Mouse (Mus musculus): ENCODE data around the gene Olfr533. TPM values are rescaled to one million over a fixed set of nuclear protein-coding genes. Genes with fewer than 3 reads are reported as not detected.
"Not testable (repeated sequence)": the region's sequence is repeated elsewhere in the genome, so short reads cannot be mapped to it uniquely, and the experiment has no call there.

The Olfr533 gene
- not detected for polyA plus RNA-seq (2021)

DNA sequence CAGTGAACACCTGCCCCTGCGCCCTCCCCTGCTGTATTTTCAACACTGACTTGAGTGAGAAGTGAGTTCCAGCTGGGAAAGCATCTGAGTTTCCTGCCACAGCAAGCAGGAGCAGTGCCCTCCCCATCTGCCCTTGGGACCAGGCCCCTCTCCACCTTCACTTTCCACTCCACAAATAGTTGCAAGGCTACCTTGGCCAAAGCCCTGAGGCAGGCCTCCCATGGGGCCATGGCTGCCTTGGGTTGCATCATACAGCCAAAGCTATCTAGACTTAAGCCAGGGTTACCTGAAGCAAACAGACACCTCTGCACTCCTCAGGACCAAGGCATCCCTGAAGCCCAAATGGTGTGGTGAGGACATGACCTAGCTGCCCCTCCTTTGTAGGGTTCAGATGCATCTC, at the start of gene Olfr533:
Gene Olfr533 (plus strand): TSS at position 301 of the 400 bp plus-strand sequence.
- H3K27me3 ChIP-seq; DNase-seq (ENCODE audit: low read depth, low spot score); CTCF ChIA-PET; in situ Hi-C loops (cut with MboI; ENCODE audit: low pct_unique_long_range_greater_than_20kb); ATAC-seq; POLR2A ChIA-PET: not testable (repeated sequence)

DNA sequence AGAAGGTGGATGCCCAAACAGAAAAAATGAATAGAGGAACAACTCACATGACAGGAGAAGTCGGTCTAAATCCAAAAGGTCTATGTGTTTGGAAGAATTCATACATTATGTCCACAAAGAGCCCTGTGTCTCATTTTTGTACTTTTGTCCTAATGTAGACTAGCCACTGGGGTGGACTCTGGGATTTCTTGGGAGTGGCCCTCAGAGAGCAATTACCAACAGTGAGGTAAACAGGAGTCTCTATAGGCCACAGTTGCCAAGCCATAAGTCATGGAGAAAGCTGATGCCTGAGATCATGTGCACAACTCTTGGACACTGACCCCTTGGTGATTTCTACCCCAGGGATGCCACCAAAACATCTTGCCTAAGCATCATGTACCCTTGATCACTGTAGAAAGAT, 41.6 kb upstream of the Olfr533 start, which contains the start of gene Olfr532:
Gene Olfr532 (minus strand): TSS at position 101 of the 400 bp plus-strand sequence.
- POLR2A ChIA-PET, result no interaction called here
- ATAC-seq, result no peak

DNA sequence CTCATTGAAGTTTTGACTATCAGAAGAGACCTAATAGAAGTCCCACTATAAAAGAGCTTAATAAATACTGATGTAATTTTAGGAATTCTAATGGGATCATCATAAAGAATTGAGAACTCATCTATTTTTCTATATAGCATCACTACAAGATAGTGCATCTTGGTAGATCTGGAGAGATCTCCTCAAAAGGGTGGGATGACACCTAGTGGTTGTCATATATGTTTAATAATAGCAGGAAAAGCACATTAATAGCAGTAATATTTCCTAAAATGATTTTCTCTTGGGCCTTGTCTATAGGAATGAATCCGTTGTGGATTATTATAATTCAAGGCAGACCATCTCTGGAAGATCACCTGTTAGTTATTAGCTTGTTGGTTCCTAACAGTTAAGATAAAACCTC, 20.0 kb upstream of the Olfr533 start:
- ATAC-seq, result no peak
- ChIA-PET POLR2A (no interaction called here), CTCF (no interaction called here)
- no peak for TF ChIP-seq CTCF (IDR thresholded peaks at IDR 0.05)
- in situ Hi-C loops (cut with MboI; ENCODE audit: low pct_unique_long_range_greater_than_20kb), result no loop called here
- no peak for DNase-seq (ENCODE audit: low read depth, low spot score)
- no peaks in the 10 kb centered on the region for H3K27me3 ChIP-seq

More for the DNA sequence above, 41.6 kb upstream of the Olfr533 start, which contains the start of gene Olfr532:
- CTCF ChIA-PET, result no interaction called here
- no peak for TF ChIP-seq CTCF (IDR thresholded peaks at IDR 0.05)
- H3K27me3 ChIP-seq, result no peaks in the 10 kb centered on the region
- DNase-seq (ENCODE audit: low read depth, low spot score), result no peak
- in situ Hi-C loops (cut with MboI; ENCODE audit: low pct_unique_long_range_greater_than_20kb), result loop anchor here (5.0 kb wide), 1 partner anchor 99 kb away; the partner anchor contains the start of gene Olfr525

DNA sequence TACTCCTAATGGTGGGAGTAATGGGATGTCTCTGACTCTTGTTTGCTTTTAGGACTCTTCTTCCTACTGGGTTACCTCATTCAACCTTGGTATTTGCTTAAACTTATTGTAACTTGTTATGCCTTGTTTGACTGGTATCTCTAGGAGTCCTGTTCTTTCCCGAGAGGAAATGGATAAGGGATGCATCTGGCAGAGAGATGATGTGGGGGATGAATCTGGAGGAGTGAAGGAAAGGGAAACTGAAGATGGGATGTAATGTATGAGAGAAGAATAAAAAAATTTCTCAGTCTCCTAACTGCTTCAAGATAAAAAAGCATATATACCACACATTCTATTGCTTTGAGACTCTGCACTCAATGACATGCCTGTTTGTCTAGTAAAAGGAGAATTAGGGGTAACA, 14.7 kb downstream of the Olfr533 start:
- no peak for ATAC-seq
- ChIA-PET CTCF (no interaction called here), POLR2A (no interaction called here)

DNA sequence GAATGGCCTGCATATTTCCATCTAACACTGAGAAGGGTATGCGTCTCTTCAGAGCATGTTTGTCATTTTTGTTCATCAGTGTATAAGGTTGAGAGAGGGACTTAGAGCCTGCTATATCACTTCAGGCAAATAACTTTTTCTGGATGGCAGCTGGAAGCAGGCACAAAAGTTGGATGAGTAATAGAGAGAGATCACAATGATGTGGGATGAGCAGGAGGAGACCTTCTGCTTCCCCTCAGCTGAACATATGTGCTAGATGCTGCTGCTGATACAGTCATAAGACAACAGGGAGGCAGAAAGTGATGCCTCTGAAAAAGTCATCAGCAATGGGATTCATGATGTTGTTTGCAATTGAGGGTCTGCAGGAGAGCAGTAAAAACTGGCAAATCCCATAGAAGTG, 15.6 kb downstream of the Olfr533 start:
- no peak for ATAC-seq
- no peak for DNase-seq (ENCODE audit: low read depth, low spot score)
- H3K27me3 ChIP-seq, result no peaks in the 10 kb centered on the region
- TF ChIP-seq CTCF (IDR thresholded peaks at IDR 0.05), result no peak
- ChIA-PET CTCF (no interaction called here), POLR2A (no interaction called here)
- in situ Hi-C loops (cut with MboI; ENCODE audit: low pct_unique_long_range_greater_than_20kb), result no loop called here

More for the DNA sequence above, 14.7 kb downstream of the Olfr533 start:
- DNase-seq (ENCODE audit: low read depth, low spot score), result no peak
- in situ Hi-C loops (cut with MboI; ENCODE audit: low pct_unique_long_range_greater_than_20kb), result no loop called here
- no peaks in the 10 kb centered on the region for H3K27me3 ChIP-seq
- no peak for TF ChIP-seq CTCF (IDR thresholded peaks at IDR 0.05)

DNA sequence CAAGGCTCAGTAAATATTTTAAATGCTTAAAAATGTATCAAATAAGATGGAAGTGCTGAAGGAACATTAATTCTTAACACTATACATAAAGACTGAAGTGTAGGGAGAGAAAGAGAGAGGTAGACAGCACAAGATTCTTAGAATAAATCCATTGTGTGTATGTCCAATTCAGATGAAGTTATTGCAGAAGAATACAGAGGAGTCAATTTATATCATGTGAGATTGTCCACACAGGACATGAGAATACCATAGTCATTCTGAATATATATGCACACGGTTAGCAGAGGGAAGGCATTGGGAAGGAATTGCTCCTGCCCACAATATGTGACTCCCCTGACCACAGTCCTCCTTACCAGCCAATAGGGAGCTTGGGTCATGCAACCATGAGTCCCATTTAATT, 20.7 kb downstream of the Olfr533 start, which contains the start of gene Olfr535:
Gene Olfr535 (plus strand): TSS at position 301 of the 400 bp plus-strand sequence.
- in situ Hi-C loops (cut with MboI; ENCODE audit: low pct_unique_long_range_greater_than_20kb), result no loop called here
- ChIA-PET CTCF (no interaction called here), POLR2A (no interaction called here)
- no peak for TF ChIP-seq CTCF (IDR thresholded peaks at IDR 0.05)
- DNase-seq (ENCODE audit: low read depth, low spot score), result no peak
- no peak for ATAC-seq
- H3K27me3 ChIP-seq, result no peaks in the 10 kb centered on the region

DNA sequence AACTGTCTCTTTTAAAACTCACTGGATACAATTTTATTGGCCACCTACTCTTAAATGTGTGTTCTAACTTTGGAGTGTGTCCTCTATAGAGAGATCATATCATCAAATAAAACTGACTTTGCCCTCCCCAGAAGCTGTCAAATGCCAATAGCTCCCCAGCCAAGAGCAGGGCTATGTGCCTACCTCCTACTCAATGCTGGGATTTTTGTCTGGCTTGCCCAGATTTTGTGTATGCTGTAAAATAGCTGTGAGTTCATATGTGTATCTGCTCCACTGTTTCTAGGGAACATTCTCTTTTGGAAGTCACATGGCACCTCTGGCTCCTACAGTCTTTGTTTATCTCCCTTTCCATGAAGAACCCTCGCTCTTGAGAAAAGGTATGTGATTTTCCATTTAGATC, 25.8 kb downstream of the Olfr533 start:
- CTCF ChIA-PET, result interaction anchor here (1.0 kb wide), 1 partner anchor 8 kb away, joined by 3 read pairs; no protein-coding TSS in a partner anchor
- POLR2A ChIA-PET, result no interaction called here
- no peak for DNase-seq (ENCODE audit: low read depth, low spot score)
- ATAC-seq, result no peak
- no peak for TF ChIP-seq CTCF (IDR thresholded peaks at IDR 0.05)
- in situ Hi-C loops (cut with MboI; ENCODE audit: low pct_unique_long_range_greater_than_20kb), result no loop called here
- H3K27me3 ChIP-seq, result no peaks in the 10 kb centered on the region

DNA sequence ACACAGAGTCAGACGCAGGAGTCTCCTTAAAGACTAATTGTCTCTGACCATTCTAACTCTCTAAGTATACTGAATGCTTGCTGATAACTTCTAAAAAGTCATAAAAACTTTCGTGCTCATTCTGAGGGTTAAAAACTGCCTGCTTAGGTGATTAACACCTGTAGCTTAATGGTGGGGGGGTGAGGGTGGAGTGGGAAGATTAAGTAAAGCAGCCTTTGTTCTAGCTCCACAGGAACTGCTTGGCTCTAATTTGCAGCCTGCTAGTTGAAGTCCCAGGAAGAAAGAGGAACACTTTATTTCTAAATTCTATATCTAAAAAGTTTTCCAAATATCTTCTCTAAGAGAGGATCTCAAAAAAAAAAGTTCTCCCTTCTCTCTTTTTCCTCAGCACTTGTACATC, 31.1 kb downstream of the Olfr533 start:
- no peak for DNase-seq (ENCODE audit: low read depth, low spot score)
- in situ Hi-C loops (cut with MboI; ENCODE audit: low pct_unique_long_range_greater_than_20kb), result no loop called here

DNA sequence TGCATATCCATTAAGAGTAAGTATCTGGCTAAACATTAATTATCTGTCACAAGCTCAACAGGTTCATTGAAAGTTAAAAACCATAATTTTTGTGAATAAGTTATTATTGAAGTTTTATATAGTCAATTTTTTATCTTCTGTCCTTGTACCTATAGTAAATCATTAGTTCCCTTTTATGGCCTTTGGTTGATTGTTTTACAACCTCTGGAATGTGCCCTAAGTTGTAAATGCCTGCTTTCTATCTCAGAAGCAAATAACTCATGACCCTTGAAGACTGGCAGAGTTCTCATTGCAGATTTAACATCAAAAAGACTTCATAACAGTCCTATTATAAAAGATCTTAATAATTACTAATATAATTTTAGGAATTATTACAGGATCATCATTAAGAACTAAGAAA, 31.5 kb downstream of the Olfr533 start:
- DNase-seq (ENCODE audit: low read depth, low spot score), result no peak
- ATAC-seq, result no peak
- TF ChIP-seq CTCF (IDR thresholded peaks at IDR 0.05), result no peak
- H3K27me3 ChIP-seq, result peaks cover 4% of the 10 kb centered on the region
- CTCF ChIA-PET, result no interaction called here
- in situ Hi-C loops (cut with MboI; ENCODE audit: low pct_unique_long_range_greater_than_20kb), result no loop called here
- POLR2A ChIA-PET, result no interaction called here

More for the DNA sequence above, 31.1 kb downstream of the Olfr533 start:
- no peak for ATAC-seq
- CTCF ChIA-PET, result no interaction called here
- no peak for TF ChIP-seq CTCF (IDR thresholded peaks at IDR 0.05)
- POLR2A ChIA-PET, result no interaction called here
- peaks cover 4% of the 10 kb centered on the region for H3K27me3 ChIP-seq

DNA sequence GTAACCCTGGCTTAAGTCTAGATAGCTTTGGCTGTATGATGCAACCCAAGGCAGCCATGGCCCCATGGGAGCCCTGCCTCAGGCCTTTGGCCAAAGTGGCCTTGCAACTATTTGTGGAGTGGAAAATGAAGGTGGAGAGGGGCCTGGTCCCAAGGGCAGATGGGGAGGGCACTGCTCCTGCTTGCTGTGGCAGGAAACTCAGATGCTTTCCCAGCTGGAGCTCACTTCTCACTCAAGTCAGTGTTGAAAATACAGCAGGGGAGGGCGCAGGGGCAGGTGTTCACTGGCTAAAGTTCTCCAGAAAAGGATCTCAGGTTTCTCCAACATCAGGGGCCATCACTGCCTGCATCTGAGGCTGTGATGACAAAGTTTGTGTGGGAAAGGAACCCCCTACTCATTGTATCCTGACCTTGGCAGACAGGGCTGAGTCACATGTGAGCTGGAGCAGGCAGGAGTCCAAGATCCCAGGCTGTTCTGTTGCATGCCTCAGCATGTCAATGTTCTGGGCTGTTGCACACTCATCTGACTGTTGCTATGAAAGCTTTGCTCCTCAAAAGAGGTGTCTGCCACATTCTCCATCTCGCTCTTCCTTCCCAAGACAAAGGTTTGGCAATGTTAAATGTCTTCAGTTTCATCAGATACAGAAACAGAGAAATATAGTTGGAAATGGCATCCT, 44.3 kb downstream of the Olfr533 start, which contains the start of gene Olfr536:
Gene Olfr536 (minus strand): TSS at position 51 of the 676 bp plus-strand sequence.
- POLR2A ChIA-PET; DNase-seq (ENCODE audit: low read depth, low spot score); CTCF ChIA-PET; ATAC-seq; H3K27me3 ChIP-seq; in situ Hi-C loops (cut with MboI; ENCODE audit: low pct_unique_long_range_greater_than_20kb): not testable (repeated sequence)

Other genes starting within 250 kb of the Olfr533 start
- not detected for gene Cd163l1, start 245.1 kb upstream of the Olfr533 start, polyA plus RNA-seq (2021)
- gene 5830411N06Rik, start 216.1 kb upstream of the Olfr533 start, polyA plus RNA-seq (2021), result not detected
- not detected for gene Olfr525, start 142.5 kb upstream of the Olfr533 start, polyA plus RNA-seq (2021)
- not detected for gene Olfr527, start 129.4 kb upstream of the Olfr533 start, polyA plus RNA-seq (2021)
- gene Olfr60, start 101.7 kb upstream of the Olfr533 start, polyA plus RNA-seq (2021), result not detected
- gene Olfr530, start 87.0 kb upstream of the Olfr533 start, polyA plus RNA-seq (2021), result not detected
- not detected for gene Olfr531, start 60.5 kb upstream of the Olfr533 start, polyA plus RNA-seq (2021)
- not detected for gene Olfr532, start 41.7 kb upstream of the Olfr533 start, polyA plus RNA-seq (2021)
- gene Olfr535, start 20.8 kb downstream of the Olfr533 start, polyA plus RNA-seq (2021), result not detected
- not detected for gene Olfr536, start 44.0 kb downstream of the Olfr533 start, polyA plus RNA-seq (2021)
- gene Olfr538, start 104.5 kb downstream of the Olfr533 start, polyA plus RNA-seq (2021), result not detected
- not detected for gene Olfr46, start 137.9 kb downstream of the Olfr533 start, polyA plus RNA-seq (2021)
- gene Olfr61, start 165.6 kb downstream of the Olfr533 start, polyA plus RNA-seq (2021), result not detected
- gene Olfr53, start 183.1 kb downstream of the Olfr533 start, polyA plus RNA-seq (2021), result not detected
- gene Olfr539, start 196.6 kb downstream of the Olfr533 start, polyA plus RNA-seq (2021), result not detected
- not detected for gene Olfr45, start 218.6 kb downstream of the Olfr533 start, polyA plus RNA-seq (2021)
- gene Olfr541, start 233.9 kb downstream of the Olfr533 start, polyA plus RNA-seq (2021), result not detected